Mouse (Mus musculus) forebrain, embryonic 12.5 days (tissue): Measurements from ENCODE around the gene Klhdc10. TPM values are rescaled to one million over a fixed set of nuclear protein-coding genes. Genes with fewer than 3 reads are reported as not detected.

ENCODE experiments used
- ATAC-seq: fragments of 200-750 bp; cut with Nextera tagmentation; 2 replicates; pipeline ENCODE4 v1.8.0; 2017; ENCODE audit warnings: moderate TSS enrichment; ENCODE audit not compliant: low FRiP score
- H3K27ac ChIP-seq: fragments of 300-500 bp; sonication (generic); 2 replicates; pipeline ENCODE4 v1.5.1; 2016; ENCODE audit warnings: mild to moderate bottlenecking
- H3K27me3 ChIP-seq: fragments of 300-500 bp; sonication (generic); 2 replicates; pipeline ENCODE4 v1.6.1; 2016; ENCODE audit warnings: mild to moderate bottlenecking
- H3K36me3 ChIP-seq: fragments of 300-500 bp; sonication (generic); replicated peaks from 2 replicates; pipeline ENCODE4 v1.6.1; 2016; ENCODE audit warnings: mild to moderate bottlenecking
- H3K4me1 ChIP-seq: fragments of 300-500 bp; sonication (generic); 2 replicates; pipeline ENCODE4 v1.6.1; 2016
- H3K4me2 ChIP-seq: fragments of 300-500 bp; sonication (generic); 2 replicates; pipeline ENCODE4 v1.6.1; 2016; ENCODE audit warnings: mild to moderate bottlenecking, moderate library complexity
- H3K4me3 ChIP-seq: fragments of 300-500 bp; sonication (generic); replicated peaks from 2 replicates; pipeline ENCODE4 v1.5.1; 2016; ENCODE audit warnings: mild to moderate bottlenecking
- H3K9ac ChIP-seq: fragments of 300-500 bp; sonication (generic); 2 replicates; pipeline ENCODE4 v1.6.1; 2016; ENCODE audit warnings: mild to moderate bottlenecking
- H3K9me3 ChIP-seq: fragments of 300-500 bp; sonication (generic); 2 replicates; pipeline ENCODE4 v1.6.1; 2016
- WGBS: fragments of 180-500 bp; shearing (Covaris S2); methylation state at CpG from one replicate; pipeline ENCODE4 v1.1.7; 2016; 5-methylcytosine and 5-hydroxymethylcytosine counted together
- polyA plus RNA-seq: library from polyadenylated mRNA; unstranded; fragments of >200 nt; fragmentation: Nextera tagmentation; extraction: Ambion mirVana; gene quantifications from 2 replicates; pipeline ENCODE4 v1.2.1, GENCODE M21; 2016

The Klhdc10 gene
- 43.1 and 47.2 TPM in 2 replicates for polyA plus RNA-seq

- WGBS, result under 1% methylated on average over 41 of the region's 41 CpGs
- Histone ChIP-seq H3K9me3 (no peaks in the 10 kb centered on the region), H3K9ac (peak within 1 kb of the TSS; percentile 90), H3K4me1 (peaks cover 13% of the 10 kb centered on the region), H3K27ac (peak within 1 kb of the TSS; percentile 93), H3K27me3 (no peaks in the 10 kb centered on the region), H3K4me2 (peak within 1 kb of the TSS; percentile 62), H3K4me3 (peak within 1 kb of the TSS; percentile 95), H3K36me3 (no peaks in the 10 kb centered on the region)
- ATAC-seq, result peak; percentile 99
Observed at GRCm38 (mm10) chr6:30401308-30402015, at the start of gene Klhdc10. Klhdc10 (plus strand) TSS chr6:30401868.

GRCm38 (mm10) chr6:30352762-30353161, 48.9 kb upstream of the Klhdc10 start:
- Histone ChIP-seq H3K9ac (no peak overlapping the region), H3K27me3 (no peaks in the 10 kb centered on the region), H3K27ac (no peak overlapping the region), H3K4me2 (no peak overlapping the region), H3K9me3 (no peaks in the 10 kb centered on the region), H3K4me1 (no peaks in the 10 kb centered on the region), H3K36me3 (no peaks in the 10 kb centered on the region), H3K4me3 (no peak overlapping the region)
- 73% methylated on average over 8 of the region's 8 CpGs for WGBS
- ATAC-seq, result no peak

GRCm38 (mm10) chr6:30353661-30354060, 48.0 kb upstream of the Klhdc10 start:
- Histone ChIP-seq H3K27me3 (no peaks in the 10 kb centered on the region), H3K4me2 (no peak overlapping the region), H3K4me1 (no peaks in the 10 kb centered on the region), H3K9me3 (no peaks in the 10 kb centered on the region), H3K27ac (no peak overlapping the region), H3K4me3 (no peak overlapping the region), H3K9ac (no peak overlapping the region), H3K36me3 (no peaks in the 10 kb centered on the region)
- 72% methylated on average over 8 of the region's 8 CpGs for WGBS
- no peak for ATAC-seq

GRCm38 (mm10) chr6:30354760-30355159, 46.9 kb upstream of the Klhdc10 start:
- H3K9me3 ChIP-seq, result no peaks in the 10 kb centered on the region
- 81% methylated on average over 5 of the region's 5 CpGs for WGBS
- ATAC-seq, result no peak
- H3K27me3 ChIP-seq, result no peaks in the 10 kb centered on the region
- H3K4me1 ChIP-seq, result no peaks in the 10 kb centered on the region
- H3K27ac ChIP-seq, result no peak overlapping the region
- H3K4me3 ChIP-seq, result no peak overlapping the region
- no peak overlapping the region for H3K9ac ChIP-seq
- H3K4me2 ChIP-seq, result no peak overlapping the region
- H3K36me3 ChIP-seq, result no peaks in the 10 kb centered on the region

GRCm38 (mm10) chr6:30355701-30356100, 46.0 kb upstream of the Klhdc10 start:
- H3K27ac ChIP-seq, result no peak overlapping the region
- H3K27me3 ChIP-seq, result no peaks in the 10 kb centered on the region
- no peaks in the 10 kb centered on the region for H3K36me3 ChIP-seq
- H3K4me3 ChIP-seq, result no peak overlapping the region
- ATAC-seq, result no peak
- WGBS, result 80% methylated on average over 8 of the region's 8 CpGs
- H3K4me1 ChIP-seq, result no peaks in the 10 kb centered on the region
- no peaks in the 10 kb centered on the region for H3K9me3 ChIP-seq
- no peak overlapping the region for H3K4me2 ChIP-seq
- no peak overlapping the region for H3K9ac ChIP-seq

GRCm38 (mm10) chr6:30356161-30356560, 45.5 kb upstream of the Klhdc10 start:
- 84% methylated on average over 5 of the region's 5 CpGs for WGBS
- H3K27me3 ChIP-seq, result no peaks in the 10 kb centered on the region
- H3K27ac ChIP-seq, result no peak overlapping the region
- H3K4me3 ChIP-seq, result no peak overlapping the region
- H3K9me3 ChIP-seq, result no peaks in the 10 kb centered on the region
- H3K36me3 ChIP-seq, result no peaks in the 10 kb centered on the region
- H3K4me1 ChIP-seq, result no peaks in the 10 kb centered on the region
- H3K4me2 ChIP-seq, result no peak overlapping the region
- no peak overlapping the region for H3K9ac ChIP-seq
- ATAC-seq, result no peak

GRCm38 (mm10) chr6:30356680-30357079, 45.0 kb upstream of the Klhdc10 start:
- Histone ChIP-seq H3K9ac (no peak overlapping the region), H3K9me3 (no peaks in the 10 kb centered on the region), H3K4me1 (no peaks in the 10 kb centered on the region), H3K36me3 (no peaks in the 10 kb centered on the region), H3K27ac (no peak overlapping the region), H3K27me3 (no peaks in the 10 kb centered on the region), H3K4me2 (no peak overlapping the region), H3K4me3 (no peak overlapping the region)
- whole genome bisulfite sequencing, result 86% methylated on average over 12 of the region's 12 CpGs
- no peak for ATAC-seq

GRCm38 (mm10) chr6:30357561-30358177, 44.0 kb upstream of the Klhdc10 start:
- no peak overlapping the region for H3K4me3 ChIP-seq
- H3K9me3 ChIP-seq, result no peaks in the 10 kb centered on the region
- H3K4me1 ChIP-seq, result no peaks in the 10 kb centered on the region
- no peaks in the 10 kb centered on the region for H3K27me3 ChIP-seq
- H3K36me3 ChIP-seq, result no peaks in the 10 kb centered on the region
- H3K9ac ChIP-seq, result no peak overlapping the region
- peak; percentile 74; the same call in 1 of the 2 replicates for ATAC-seq
- H3K27ac ChIP-seq, result no peak overlapping the region
- H3K4me2 ChIP-seq, result no peak overlapping the region
- 23% methylated on average over 9 of the region's 9 CpGs for WGBS

GRCm38 (mm10) chr6:30359762-30360509, 41.7 kb upstream of the Klhdc10 start:
- no peak overlapping the region for H3K9ac ChIP-seq
- ATAC-seq, result no peak
- WGBS, result 79% methylated on average over 12 of the region's 12 CpGs

GRCm38 (mm10) chr6:30363808-30364207, 37.9 kb upstream of the Klhdc10 start:
- Histone ChIP-seq H3K9me3 (no peaks in the 10 kb centered on the region), H3K36me3 (peaks cover 48% of the 10 kb centered on the region), H3K4me3 (no peak overlapping the region), H3K9ac (no peak overlapping the region), H3K27ac (no peak overlapping the region), H3K4me1 (no peaks in the 10 kb centered on the region), H3K4me2 (no peak overlapping the region), H3K27me3 (no peaks in the 10 kb centered on the region)
- 52% methylated on average over 5 of the region's 5 CpGs for WGBS
- no peak for ATAC-seq

More at GRCm38 (mm10) chr6:30359762-30360509, 41.7 kb upstream of the Klhdc10 start:
- Histone ChIP-seq H3K9me3 (no peaks in the 10 kb centered on the region), H3K4me2 (no peak overlapping the region), H3K36me3 (peaks cover 16% of the 10 kb centered on the region), H3K4me1 (no peaks in the 10 kb centered on the region), H3K4me3 (no peak overlapping the region), H3K27ac (no peak overlapping the region), H3K27me3 (no peaks in the 10 kb centered on the region)

- H3K4me3 ChIP-seq, result no peak overlapping the region
- H3K27ac ChIP-seq, result no peak overlapping the region
- WGBS, result 85% methylated on average over 3 of the region's 3 CpGs
- no peaks in the 10 kb centered on the region for H3K4me1 ChIP-seq
- H3K9me3 ChIP-seq, result no peaks in the 10 kb centered on the region
- no peak for ATAC-seq
- H3K27me3 ChIP-seq, result no peaks in the 10 kb centered on the region
- H3K9ac ChIP-seq, result no peak overlapping the region
- H3K36me3 ChIP-seq, result peaks cover 91% of the 10 kb centered on the region
- H3K4me2 ChIP-seq, result no peak overlapping the region
Observed at GRCm38 (mm10) chr6:30369291-30369690, 32.4 kb upstream of the Klhdc10 start.

GRCm38 (mm10) chr6:30372627-30373369, 28.9 kb upstream of the Klhdc10 start:
- Histone ChIP-seq H3K4me1 (peaks cover 4% of the 10 kb centered on the region; the same call in 1 of the 2 replicates), H3K9me3 (no peaks in the 10 kb centered on the region), H3K9ac (no peak overlapping the region), H3K4me2 (no peak overlapping the region), H3K27ac (no peak overlapping the region), H3K27me3 (no peaks in the 10 kb centered on the region), H3K36me3 (peaks cover 89% of the 10 kb centered on the region), H3K4me3 (no peak overlapping the region)
- no peak for ATAC-seq
- 93% methylated on average over 17 of the region's 17 CpGs for WGBS
